In the genomic region with DNA sequence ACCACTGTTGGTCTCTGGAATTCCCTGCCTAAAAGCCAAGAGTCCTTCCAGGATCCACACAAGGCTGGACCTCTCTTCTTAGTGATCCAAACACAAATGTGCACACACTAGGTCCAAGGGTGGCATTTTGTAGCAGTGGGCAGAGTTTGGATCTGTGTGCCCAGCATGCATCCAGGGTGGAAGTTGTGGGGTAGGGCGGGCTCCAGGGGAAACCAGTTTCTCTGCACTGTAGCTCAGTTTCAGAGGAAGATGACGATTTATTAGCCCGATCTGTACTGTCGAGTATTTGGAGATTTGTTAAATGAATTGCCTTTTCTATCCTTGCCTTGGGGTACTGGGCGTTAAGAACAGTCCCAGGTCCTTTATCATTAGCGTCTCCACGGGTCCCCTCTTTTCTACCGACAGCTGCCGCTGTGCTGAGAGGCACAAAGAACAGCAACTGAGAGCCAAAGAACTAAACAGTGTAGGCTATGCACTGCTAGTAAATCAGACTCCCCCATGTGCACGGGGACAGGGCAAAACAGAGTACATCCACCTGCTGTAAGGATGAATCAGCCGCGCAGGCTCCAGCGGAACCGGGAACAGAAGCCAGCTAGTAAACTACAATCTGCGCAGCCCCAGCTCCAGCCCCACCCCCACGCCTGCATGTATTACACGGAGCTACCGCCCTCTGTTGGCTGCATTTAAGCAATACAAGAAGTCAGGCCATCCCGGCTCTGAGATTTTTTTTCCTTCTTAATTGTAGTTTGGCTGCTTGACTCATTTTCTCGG, we compare ENCODE assay signal across 8 mouse cellular contexts. TPM values are rescaled to one million over a fixed set of nuclear protein-coding genes. Genes with fewer than 3 reads are reported as not detected.
A peak's percentile ranks its signal among the peaks of the same experiment; 100 is the strongest.
DNase-seq lines count a peak whose midpoint lies in the region; ATAC-seq and TF ChIP-seq lines count a peak whose summit lies in the region.

No protein-coding gene starts in this region.

- 0 out of 2 replicates have a peak, but pooled peaks cover 5% of the 10 kb centered on the region for H3K36me3 ChIP-seq in hindbrain, embryonic 11.5 days (ENCODE audit: control insufficient read depth, insufficient read depth, low read length)
- no peaks in the 10 kb centered on the region for H3K36me3 ChIP-seq in lung, postnatal 0 days (ENCODE audit: insufficient read depth, low read length)

- peak overlapping the region; percentile 42 for H3K9ac ChIP-seq in hindbrain, embryonic 11.5 days (ENCODE audit: low read depth, low read length)
- H3K9ac ChIP-seq in lung, postnatal 0 days (replicated peaks; ENCODE audit: low read depth) = no peak overlapping the region

- peak; percentile 74; the same call in 1 of the 2 replicates for ATAC-seq in hindbrain, embryonic 11.5 days (ENCODE audit: low FRiP score)
- ATAC-seq in lung, postnatal 0 days = peak; percentile 91

- peak; percentile 93 for TF ChIP-seq CTCF in lung, postnatal 0 days (IDR thresholded peaks at IDR 0.05)

- H3K27ac ChIP-seq in hindbrain, embryonic 11.5 days (ENCODE audit: low read depth, low read length) = 0 out of 2 replicates have a peak overlapping the region, but pooled peaks have one; percentile 25
- no peak overlapping the region for H3K27ac ChIP-seq in lung, postnatal 0 days (ENCODE audit: low read length)

- 11% methylated on average over 20 of the region's 20 CpGs for WGBS in hindbrain, embryonic 11.5 days
- 11% methylated on average over 20 of the region's 20 CpGs for whole genome bisulfite sequencing in lung, postnatal 0 days

- H3K4me2 ChIP-seq in hindbrain, embryonic 11.5 days (replicated peaks; ENCODE audit: low read depth, low read length) = peak overlapping the region; percentile 39
- H3K4me2 ChIP-seq in lung, postnatal 0 days (replicated peaks; ENCODE audit: low read depth, low read length) = peak overlapping the region; percentile 46

- DNase-seq in Muller cell, postnatal 12 days (ENCODE audit: inconsistent ontology term) = peak; percentile 93
- peak; percentile 91 for DNase-seq in cerebellum, adult 9-11 months
- peak; percentile 87 to 98 for DNase-seq in frontal cortex, adult 2 months (ENCODE audit: extremely low spot score in 1 of 2, low spot score in 1 of 2)
- peak; percentile 93 for DNase-seq in hindbrain, embryonic 11.5 days (ENCODE audit: low spot score)
- peak; percentile 95 to 97 for DNase-seq in layer of hippocampus, postnatal 10 days (ENCODE audit: low spot score in 2 of 2)
- DNase-seq in lung, postnatal 0 days (ENCODE audit: low spot score) = peak; percentile 95
- DNase-seq in ovary, postnatal 14 days (ENCODE audit: low spot score) = peak; percentile 81
- peak; percentile 77 for DNase-seq in thymus, postnatal 25 days

- no peaks in the 10 kb centered on the region for H3K9me3 ChIP-seq in hindbrain, embryonic 11.5 days (ENCODE audit: control insufficient read depth, low read length)
- H3K9me3 ChIP-seq in lung, postnatal 0 days (ENCODE audit: low read length) = no peaks in the 10 kb centered on the region

- TF ChIP-seq EP300 in lung, postnatal 0 days (IDR thresholded peaks at IDR 0.05) = no peak

- no peaks in the 10 kb centered on the region for H3K27me3 ChIP-seq in hindbrain, embryonic 11.5 days (ENCODE audit: control insufficient read depth, insufficient read depth, low read length)
- H3K27me3 ChIP-seq in lung, postnatal 0 days (replicated peaks; ENCODE audit: insufficient read depth, low read length) = peaks cover 4% of the 10 kb centered on the region; the same call in 1 of the 2 replicates

- no peaks in the 10 kb centered on the region for H3K4me1 ChIP-seq in hindbrain, embryonic 11.5 days (replicated peaks; ENCODE audit: control insufficient read depth, insufficient read depth, low read length)
- H3K4me1 ChIP-seq in lung, postnatal 0 days (ENCODE audit: insufficient read depth, low read depth, low read length) = no peaks in the 10 kb centered on the region

- H3K4me3 ChIP-seq in hindbrain, embryonic 11.5 days (ENCODE audit: low read depth, low read length) = 0 out of 2 replicates have a peak overlapping the region, but pooled peaks have one; percentile 12
- H3K4me3 ChIP-seq in lung, postnatal 0 days (ENCODE audit: low read depth, low read length) = no peak overlapping the region

RNA-seq across cellular contexts. Expression of gene Mapre3, which starts 39.7 kb away (rescaled TPM):
- polyA plus RNA-seq in frontal cortex, adult 2 months (2012; rRNA removed) = 301 and 309 TPM in 2 replicates
- 34.1 and 38.2 TPM in 2 replicates for polyA plus RNA-seq in hindbrain, embryonic 11.5 days (2014; fragmentation: Nextera tagmentation; extraction: Ambion mirVana)
- total RNA-seq in layer of hippocampus, postnatal 10 days (2021) = 100 to 1,000 TPM; 202 to 212 TPM
- 23.2 and 27.2 TPM in 2 replicates for polyA plus RNA-seq in lung, postnatal 0 days (2015; fragmentation: Nextera tagmentation; extraction: Ambion mirVana)
